Mouse (Mus musculus): ENCODE measurements around the gene Sf3a1.
"Not testable (repeated sequence)": the region's sequence is repeated elsewhere in the genome, so short reads cannot be mapped to it uniquely, and the experiment has no call there.

The Sf3a1 gene

GRCm38 (mm10) chr11:4138964-4139363 is 21.2 kb upstream of the Sf3a1 start:
- no peak for DNase-seq

GRCm38 (mm10) chr11:4141505-4141904 is 18.6 kb upstream of the Sf3a1 start:
- DNase-seq: no peak

- no peak for DNase-seq
These were observed 17.8 kb upstream of the Sf3a1 start for GRCm38 (mm10) chr11:4142352-4142751.

- DNase-seq: no peak
These were observed 16.7 kb upstream of the Sf3a1 start for GRCm38 (mm10) chr11:4143281-4144062.

DNA sequence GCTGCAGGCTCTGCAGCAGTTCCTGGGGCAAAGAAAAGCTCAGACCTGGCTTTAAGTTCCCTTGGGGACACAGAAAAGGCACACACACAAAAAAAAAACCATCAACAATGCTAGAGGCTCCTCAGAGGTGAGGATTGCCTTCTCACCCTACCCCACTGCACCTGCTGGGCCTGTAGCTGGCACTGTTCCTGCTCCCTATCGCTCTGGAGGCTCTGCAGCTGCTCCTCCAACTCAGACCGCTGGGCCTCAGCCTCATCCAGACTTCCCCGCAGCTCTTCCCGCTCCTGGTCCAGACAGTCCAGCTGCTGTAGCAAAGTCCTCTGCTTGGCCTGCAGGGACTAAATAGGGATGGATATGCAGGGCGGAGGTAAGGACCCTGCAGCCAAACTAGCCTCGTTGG is 13.8 kb upstream of the Sf3a1 start:
- no peak for DNase-seq

- DNase-seq: no peak
These were observed 13.1 kb upstream of the Sf3a1 start for GRCm38 (mm10) chr11:4147098-4147497.

GRCm38 (mm10) chr11:4148120-4148519 is 12.0 kb upstream of the Sf3a1 start:
- DNase-seq: no peak

- DNase-seq: no peak
These were observed 11.5 kb upstream of the Sf3a1 start for GRCm38 (mm10) chr11:4148536-4149156.

DNA sequence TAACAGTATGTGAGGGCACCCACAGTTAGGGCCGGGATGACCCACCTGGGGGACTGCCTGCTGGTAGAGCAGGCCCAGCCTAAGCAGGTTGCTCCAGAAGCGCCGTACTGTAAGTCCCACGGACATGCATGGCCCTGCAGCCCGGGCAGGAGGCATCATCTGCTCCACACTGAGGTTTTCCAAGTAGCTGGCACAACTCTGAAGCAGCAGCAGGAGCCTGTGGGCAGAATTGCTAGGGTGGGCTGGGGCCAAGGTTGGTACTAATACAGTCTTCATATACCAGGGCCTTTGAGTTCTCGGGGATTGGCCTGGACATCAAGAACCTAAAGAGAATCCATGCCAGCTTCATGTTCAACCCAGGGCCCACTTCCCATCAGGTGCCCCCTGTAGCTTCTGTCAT is 10.3 kb upstream of the Sf3a1 start:
- no peak for DNase-seq

DNA sequence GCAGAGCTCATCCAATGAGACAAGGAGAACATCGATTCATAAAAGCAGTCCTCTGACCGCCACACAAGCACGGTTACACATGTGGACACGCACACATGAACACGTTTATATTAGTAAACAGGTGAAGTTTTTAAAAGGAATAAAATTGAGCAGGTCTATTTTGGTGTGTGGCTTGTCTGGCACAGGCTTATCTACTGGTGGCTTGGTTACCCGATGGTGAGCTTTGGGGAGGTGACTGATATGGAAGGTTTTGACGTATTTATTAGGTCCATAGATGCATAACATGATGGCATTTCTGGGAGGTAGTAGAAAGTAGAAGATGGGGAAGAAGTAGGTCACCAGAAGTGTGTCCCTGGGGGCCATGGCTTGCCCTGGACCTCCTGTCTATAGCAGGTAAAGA is 6.5 kb upstream of the Sf3a1 start:
- no peak for DNase-seq

- DNase-seq: no peak
These were observed 4.5 kb upstream of the Sf3a1 start for GRCm38 (mm10) chr11:4155641-4156040.

DNA sequence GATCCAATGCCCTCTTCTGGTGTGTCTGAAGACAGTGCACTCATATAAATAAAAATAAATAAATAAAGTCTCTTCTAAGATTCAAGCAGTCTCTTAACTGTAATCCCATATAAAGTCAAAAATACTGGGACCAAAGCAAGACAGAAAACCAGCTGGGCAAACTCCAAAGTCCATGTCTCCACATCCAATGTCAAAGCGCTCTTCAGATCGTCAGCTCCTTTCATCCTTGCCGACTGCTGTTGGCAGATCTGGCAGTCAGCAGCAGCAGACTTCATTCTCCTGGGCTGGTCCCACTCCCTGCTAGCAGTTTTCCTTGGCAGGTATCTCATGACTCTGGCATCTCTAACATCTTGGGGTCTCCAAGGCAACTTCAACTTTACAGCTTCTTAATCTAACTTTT is 1.5 kb upstream of the Sf3a1 start:
- DNase-seq: no peak

- no peak for DNase-seq
These were observed 769 bp downstream of the Sf3a1 start for GRCm38 (mm10) chr11:4160758-4161480.

DNA sequence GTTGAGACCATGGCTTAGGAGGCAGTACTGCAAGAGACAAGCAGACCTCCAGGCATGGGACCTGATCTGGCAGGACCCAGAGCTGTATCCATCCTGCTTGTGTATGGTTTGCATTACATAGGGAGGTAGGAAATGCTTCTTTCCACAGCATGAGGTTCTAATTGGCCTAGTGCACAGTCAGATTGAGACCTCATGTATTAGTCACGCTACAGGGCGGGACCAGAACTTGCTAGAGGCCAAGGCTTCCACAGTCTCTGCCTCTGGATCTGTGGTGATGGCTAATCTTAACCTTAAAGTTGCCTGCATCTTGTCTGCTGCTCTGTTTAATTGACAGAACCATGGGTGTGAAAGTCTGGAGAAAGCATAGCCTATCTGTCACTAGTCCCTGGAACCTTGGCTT is 4.6 kb downstream of the Sf3a1 start:
- DNase-seq: no peak

DNA sequence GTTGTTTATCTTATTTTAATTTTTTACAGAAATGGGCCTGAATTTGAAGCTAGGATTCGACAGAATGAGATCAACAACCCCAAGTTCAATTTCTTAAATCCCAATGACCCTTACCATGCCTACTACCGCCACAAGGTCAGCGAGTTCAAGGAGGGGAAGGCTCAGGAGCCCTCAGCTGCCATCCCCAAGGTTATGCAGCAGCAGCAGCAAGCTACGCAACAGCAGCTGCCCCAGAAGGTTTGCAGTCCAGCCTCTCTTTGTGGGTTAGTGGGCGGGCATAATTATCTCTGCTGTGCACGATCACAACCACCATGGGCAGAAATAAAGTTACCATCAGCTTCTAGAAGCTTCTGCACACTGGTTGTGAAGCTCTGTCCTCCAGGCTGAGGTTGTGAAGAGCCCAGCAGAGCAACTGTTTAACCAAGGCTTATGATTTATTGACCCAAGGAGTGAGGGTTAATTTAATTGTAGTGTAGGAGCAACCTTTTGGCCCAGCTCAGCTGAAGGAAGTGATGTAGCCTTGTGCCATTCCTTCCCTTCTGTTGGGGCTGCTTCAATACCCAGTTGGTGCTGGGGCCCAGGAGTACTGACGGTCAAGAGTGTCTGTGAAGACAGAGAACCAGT is 6.4 kb downstream of the Sf3a1 start:
- no peak for DNase-seq

- DNase-seq: no peak
These were observed 14.4 kb downstream of the Sf3a1 start for GRCm38 (mm10) chr11:4174586-4174985.

GRCm38 (mm10) chr11:4177716-4178115 is 17.6 kb downstream of the Sf3a1 start:
- no peak for DNase-seq

- DNase-seq: no peak
These were observed 21.9 kb downstream of the Sf3a1 start for GRCm38 (mm10) chr11:4182061-4182460.

DNA sequence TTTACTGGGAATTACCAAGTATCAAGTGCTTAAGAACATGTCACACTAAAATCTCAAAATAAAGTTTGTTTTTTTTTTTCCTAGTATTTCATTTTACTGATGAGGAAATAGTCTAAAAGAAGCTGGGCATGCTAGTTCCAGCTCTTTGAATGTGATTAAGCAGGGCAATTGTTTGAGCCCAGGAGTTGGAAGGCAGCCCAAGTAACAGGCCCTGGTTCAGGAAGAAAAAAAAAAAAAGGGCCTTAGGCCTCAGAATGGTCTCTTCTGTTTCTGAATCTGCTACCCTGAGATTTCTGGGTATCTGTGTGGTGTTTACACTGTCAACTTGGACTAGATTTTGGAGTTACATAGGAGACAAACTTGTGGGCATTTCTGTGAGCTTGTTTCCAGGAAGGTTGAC is 23.4 kb downstream of the Sf3a1 start:
- no peak for DNase-seq

- DNase-seq: no peak
These were observed 24.3 kb downstream of the Sf3a1 start for GRCm38 (mm10) chr11:4184251-4184952.

- not testable (repeated sequence) for DNase-seq
These were observed 25.3 kb downstream of the Sf3a1 start for GRCm38 (mm10) chr11:4185480-4185879.

GRCm38 (mm10) chr11:4186486-4187317 is 26.6 kb downstream of the Sf3a1 start, which contains the start of gene Tbc1d10a:
Tbc1d10a (plus strand) TSS chr11:4186789.
- DNase-seq: peak; percentile 99

Measured in thymus, postnatal 4 days (tissue).